Mouse (Mus musculus) induced T-regulatory cell, adult 2 months (primary cell): ENCODE data around the gene Mrpl58.
"Not testable (repeated sequence)": the region's sequence is repeated elsewhere in the genome, so short reads cannot be mapped to it uniquely, and the experiment has no call there.

Experiments
- DNase-seq: peaks from one replicate; pipeline ENCODE4 v3.0.0-alpha.2; 2012; ENCODE audit warnings: low read depth

Mrpl58 gene

GRCm38 (mm10) chr11:115427482-115428331 lies 24.2 kb downstream of the Mrpl58 start:
- DNase-seq, result peak; percentile 87

- no peak for DNase-seq
Measured at GRCm38 (mm10) chr11:115429307-115429706, 25.8 kb downstream of the Mrpl58 start.

DNA sequence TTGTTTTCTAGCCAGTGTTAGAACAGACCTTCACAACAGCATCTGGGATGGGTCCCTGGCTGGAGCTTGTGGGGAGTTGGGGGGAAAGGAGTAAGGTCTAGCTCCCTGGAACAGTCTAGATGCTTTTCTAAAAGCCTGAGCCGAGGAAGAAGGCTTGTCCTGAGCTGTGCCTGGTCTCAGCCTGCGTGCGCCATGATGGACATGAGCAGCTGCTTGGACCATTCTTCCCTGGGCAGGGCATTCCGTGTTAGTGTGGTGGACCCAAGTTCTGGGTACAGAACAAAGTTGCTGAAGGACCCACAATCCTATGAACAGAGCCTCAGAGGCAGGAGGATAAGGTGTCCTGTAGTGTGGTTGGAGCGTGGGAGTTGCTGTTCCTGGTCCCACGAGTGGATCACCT lies 27.0 kb downstream of the Mrpl58 start:
- DNase-seq, result no peak

DNA sequence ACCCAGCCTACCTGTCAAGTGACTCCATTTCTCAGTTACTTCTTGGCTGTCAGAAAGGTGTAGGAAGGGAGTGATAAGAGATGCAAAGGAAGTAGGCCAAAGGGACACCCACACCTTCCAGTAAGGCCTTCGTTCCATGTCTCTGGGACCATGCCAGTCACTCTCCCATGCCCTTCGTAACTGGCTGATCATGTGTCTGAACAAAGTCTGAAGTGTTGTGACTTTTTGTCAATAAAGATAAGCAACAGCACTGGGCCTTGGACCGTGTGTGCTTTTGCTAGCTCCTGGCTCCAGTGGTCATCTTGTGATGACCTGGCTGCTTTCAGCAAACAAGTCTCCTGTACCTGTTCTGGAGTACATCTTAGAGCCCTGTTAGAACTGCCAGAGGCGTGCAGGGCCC lies 29.3 kb downstream of the Mrpl58 start:
- DNase-seq, result no peak

DNA sequence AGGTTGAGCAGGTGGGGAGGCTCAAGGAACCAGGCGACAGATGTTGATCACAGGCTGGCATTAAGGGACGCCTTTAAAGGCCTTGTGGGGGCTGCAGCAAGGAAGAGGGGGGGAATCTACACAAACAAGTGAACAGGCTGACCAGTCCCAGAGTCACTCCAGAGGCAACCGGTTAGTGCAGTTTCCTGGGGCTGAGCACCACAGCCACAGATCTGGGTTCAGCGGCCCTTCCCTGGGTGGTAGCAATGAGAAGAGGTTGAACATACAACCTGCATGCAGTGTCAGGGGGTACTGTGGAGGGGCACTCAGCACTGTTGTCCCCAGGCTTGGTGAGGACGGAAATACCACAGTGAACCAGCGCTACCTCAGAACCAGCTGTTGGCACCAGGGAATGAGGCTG lies 29.8 kb downstream of the Mrpl58 start:
- DNase-seq, result no peak

DNA sequence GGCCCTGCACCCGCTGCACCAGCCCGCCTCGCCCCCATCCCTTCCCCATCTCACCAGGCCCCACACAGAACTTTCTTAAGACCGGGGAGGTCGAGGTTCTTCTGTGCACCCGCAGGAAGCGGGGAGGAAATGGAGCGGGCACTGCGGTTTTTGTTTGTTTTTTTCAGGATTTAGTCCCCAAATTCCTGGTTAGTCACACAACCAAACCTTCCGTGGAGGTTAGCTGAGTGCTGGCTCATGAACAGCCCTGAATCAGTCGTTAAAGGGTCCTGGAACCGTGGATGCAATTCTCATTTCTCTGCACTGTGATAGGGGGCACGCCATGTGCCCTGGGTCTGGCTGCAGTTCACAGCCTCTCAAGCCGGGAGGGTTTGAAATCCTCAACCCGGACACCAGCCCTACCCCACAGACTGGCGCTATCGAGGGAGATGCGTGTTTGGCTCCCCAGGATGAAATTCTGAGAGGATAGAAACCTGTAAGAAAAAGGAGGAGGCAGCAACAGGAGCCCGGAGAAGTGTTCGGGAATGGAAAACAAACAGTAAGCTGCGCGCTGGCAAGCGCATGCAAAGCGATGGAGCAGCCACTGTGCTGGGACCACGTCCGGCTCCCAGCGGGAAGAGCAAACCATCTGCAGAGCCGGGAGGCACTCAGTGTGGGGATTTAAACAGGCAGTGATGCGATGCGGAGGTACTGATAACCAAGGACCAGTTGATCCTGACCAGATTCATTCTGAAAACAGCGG lies 32.2 kb downstream of the Mrpl58 start:
- DNase-seq, result no peak

- no peak for DNase-seq
Measured at GRCm38 (mm10) chr11:115437571-115438122, 34.1 kb downstream of the Mrpl58 start.

DNA sequence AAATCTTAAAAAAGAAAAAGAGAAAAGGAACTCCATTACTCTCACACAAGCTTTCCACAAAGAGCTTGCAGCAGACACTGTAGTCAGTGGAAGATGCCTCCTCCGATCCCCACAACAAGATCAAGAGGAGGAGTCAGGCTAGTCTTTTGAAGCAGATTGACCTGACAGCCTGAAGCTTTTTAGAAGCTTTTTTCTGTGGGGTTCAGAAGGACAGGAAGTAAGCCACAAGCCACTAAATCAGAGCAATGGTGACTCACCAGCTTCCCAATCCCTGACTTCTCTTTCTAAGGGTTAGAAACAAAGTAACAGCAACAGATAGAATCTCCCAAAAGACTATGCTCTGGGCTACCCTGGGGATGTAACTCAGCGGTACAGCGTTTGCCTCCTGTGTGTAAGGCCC lies 35.8 kb downstream of the Mrpl58 start:
- DNase-seq, result no peak

GRCm38 (mm10) chr11:115439906-115440595 lies 36.5 kb downstream of the Mrpl58 start, which contains the start of gene Trim80:
Gene Trim80, plus strand, starts transcription at chr11:115440545.
- DNase-seq, result peak; percentile 47

GRCm38 (mm10) chr11:115441417-115441816 lies 37.9 kb downstream of the Mrpl58 start:
- DNase-seq, result no peak

GRCm38 (mm10) chr11:115446906-115447305 lies 43.4 kb downstream of the Mrpl58 start:
- no peak for DNase-seq

GRCm38 (mm10) chr11:115447321-115447885 lies 43.9 kb downstream of the Mrpl58 start:
- no peak for DNase-seq

DNA sequence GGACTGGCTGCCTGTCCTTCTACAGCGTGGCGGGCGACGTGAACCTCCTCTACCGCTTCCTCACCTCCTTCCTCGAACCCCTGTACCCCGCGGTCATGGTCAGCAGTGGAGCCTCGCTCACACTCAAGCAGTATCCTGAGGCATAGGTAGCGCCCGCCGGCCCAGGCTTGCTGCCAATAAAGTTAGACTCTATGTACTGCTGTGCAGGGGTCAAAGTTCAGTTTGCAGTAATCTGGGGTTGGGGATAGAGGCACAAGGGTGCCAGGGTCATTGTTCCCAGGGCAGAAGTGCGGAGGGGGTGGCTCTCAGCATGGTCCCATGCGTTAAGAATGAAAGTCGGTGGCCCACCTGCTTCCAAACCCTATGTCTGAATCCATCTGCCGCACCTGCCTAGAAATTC lies 44.5 kb downstream of the Mrpl58 start:
- DNase-seq, result no peak

GRCm38 (mm10) chr11:115448998-115449397 lies 45.4 kb downstream of the Mrpl58 start:
- no peak for DNase-seq

DNA sequence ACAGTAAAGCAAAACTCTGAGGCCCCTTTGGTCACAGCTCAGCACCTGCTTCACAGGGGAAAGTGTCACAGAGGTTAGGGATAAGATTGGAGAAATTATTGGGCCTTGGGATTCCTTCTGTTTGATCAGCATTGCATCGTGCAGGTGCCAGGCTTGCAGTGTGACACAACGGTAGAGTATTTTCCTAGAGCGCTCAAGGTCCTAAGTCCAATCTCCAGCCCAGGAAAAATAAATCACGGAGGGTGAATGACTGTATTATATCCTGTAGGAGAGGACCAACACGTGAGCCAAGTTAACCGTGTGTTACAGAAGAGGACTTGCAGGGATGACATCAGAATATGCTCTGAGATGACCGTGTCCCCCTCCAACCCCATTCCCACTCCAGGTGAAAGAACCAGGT lies 46.6 kb downstream of the Mrpl58 start:
- DNase-seq, result no peak

DNA sequence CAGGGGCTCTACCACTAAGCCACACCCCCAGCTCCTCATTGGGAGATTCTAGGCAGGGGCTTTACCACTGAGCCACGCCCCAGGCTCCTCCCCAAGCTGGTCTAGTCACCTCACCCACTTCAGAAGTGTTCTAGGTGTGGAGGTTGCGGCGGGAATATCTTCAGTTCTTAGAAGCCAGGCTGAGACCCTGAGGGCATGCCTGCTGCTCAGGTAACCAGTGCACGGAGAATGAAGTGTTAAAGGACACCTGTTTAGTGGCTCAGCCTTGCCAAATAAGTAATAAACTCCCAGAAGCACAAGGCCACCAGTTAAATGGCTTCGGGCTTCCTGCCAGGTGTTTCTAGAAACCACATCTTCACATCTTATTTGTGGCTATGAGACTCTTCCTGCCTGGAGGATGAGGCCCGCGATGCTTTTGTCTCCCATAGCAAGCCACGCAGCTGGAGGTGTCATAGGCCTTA lies 48.3 kb downstream of the Mrpl58 start:
- peak; percentile 83 for DNase-seq

DNA sequence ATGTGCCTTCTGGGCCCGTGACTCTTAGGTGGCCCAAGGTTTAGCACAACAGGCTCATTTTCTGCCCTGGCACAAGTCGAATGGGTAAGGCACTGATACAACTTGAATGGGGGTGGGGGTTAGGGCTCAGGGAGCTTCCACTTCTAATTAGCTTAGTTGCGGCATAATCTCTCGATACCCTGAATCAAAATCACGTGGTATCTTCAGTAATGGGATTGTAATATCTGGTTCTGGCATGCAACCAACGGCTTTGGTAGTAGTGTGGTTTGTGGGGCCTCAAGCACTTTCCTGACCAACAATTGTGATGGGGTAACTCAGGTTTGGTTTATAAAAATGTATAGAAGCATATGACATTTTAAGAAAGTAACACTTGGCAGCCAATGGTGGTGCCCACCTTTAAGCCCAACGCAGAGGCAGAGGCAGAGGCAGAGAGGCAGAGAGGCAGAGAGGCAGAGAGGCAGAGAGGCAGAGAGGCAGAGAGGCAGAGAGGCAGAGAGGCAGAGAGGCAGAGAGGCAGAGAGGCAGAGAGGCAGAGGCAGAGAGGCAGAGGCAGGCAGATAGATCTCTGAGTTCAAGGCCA lies 48.8 kb downstream of the Mrpl58 start:
- no peak for DNase-seq

GRCm38 (mm10) chr11:115453306-115453705 lies 49.8 kb downstream of the Mrpl58 start:
- DNase-seq, result no peak

GRCm38 (mm10) chr11:115454822-115455221 lies 51.3 kb downstream of the Mrpl58 start:
- DNase-seq, result not testable (repeated sequence)

GRCm38 (mm10) chr11:115455619-115456018 lies 52.1 kb downstream of the Mrpl58 start:
- DNase-seq, result no peak

DNA sequence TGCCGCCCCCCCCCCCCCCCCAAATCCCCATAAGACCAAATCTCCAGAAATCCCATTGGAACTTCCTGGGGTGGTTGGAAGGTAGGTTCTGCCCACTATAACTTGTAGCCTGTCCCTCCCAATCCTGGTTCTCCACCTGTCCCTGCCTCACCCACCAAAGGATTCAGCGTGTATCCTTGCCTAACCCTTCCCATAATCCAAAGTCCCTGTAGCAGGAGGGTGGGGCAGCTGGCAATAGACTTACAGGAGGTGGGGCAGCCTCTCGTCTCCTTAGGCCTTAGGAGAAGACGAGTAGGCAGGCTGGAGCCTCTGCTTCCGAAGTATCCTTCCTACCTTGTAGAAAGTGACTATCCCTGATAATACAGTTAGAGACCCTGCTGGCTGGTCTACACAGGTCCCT lies 52.6 kb downstream of the Mrpl58 start:
- no peak for DNase-seq
